Mouse (Mus musculus) MEL (cell line): ENCODE results near the gene Cys1. TPM values are rescaled to one million over a fixed set of nuclear protein-coding genes. Genes with fewer than 3 reads are reported as not detected.

Source experiments
- DNase-seq: peaks from one replicate; pipeline ENCODE4 v3.0.0; 2011; ENCODE audit warnings: low read depth, low spot score
- H3K27ac ChIP-seq: 2 replicates; pipeline ENCODE4 v1.5.1; 2012; ENCODE audit warnings: low read depth, mild to moderate bottlenecking, control low read depth, low read length, moderate library complexity; ENCODE audit not compliant: control insufficient read depth
- H3K27me3 ChIP-seq, 2 experiments: fragments of 150-350 bp in 1 of 2; sonication (generic) in 1 of 2; 2 replicates each; pipeline ENCODE4 v1.6.1; 2012; ENCODE audit warnings: low read length in 2 of 2, mild to moderate bottlenecking in 2 of 2, improper control_type of control experiment in 1 of 2, moderate library complexity in 1 of 2; ENCODE audit not compliant: insufficient read depth in 2 of 2, control insufficient read depth in 1 of 2
- H3K36me3 ChIP-seq, 2 experiments: 2 replicates each; pipeline ENCODE4 v1.6.1; 2012 to 2014; ENCODE audit warnings: low read length in 2 of 2, improper control_type of control experiment in 1 of 2, inconsistent platforms in 1 of 2, mild to moderate bottlenecking in 1 of 2; ENCODE audit not compliant: insufficient read depth in 2 of 2, control insufficient read depth in 1 of 2
- H3K4me1 ChIP-seq, 2 experiments: fragments of 150-350 bp in 1 of 2; sonication (generic) in 1 of 2; 2 replicates each; pipeline ENCODE4 v1.6.1; 2012; ENCODE audit warnings: low read length in 2 of 2, improper control_type of control experiment in 1 of 2, mild to moderate bottlenecking in 1 of 2; ENCODE audit not compliant: insufficient read depth in 2 of 2, control insufficient read depth in 1 of 2
- H3K4me3 ChIP-seq, 2 experiments: fragments of 150-350 bp in 1 of 2; sonication (generic) in 1 of 2; 2 replicates each; pipeline ENCODE4 v1.5.1; 2012; ENCODE audit warnings: low read depth in 2 of 2, low read length in 2 of 2, mild to moderate bottlenecking in 2 of 2, moderate library complexity in 2 of 2, control low read depth in 1 of 2, improper control_type of control experiment in 1 of 2; ENCODE audit not compliant: control insufficient read depth in 1 of 2, insufficient read depth in 1 of 2
- H3K79me2 ChIP-seq: 2 replicates; pipeline ENCODE4 v1.6.1; 2012; ENCODE audit warnings: mild to moderate bottlenecking, low read length, moderate library complexity; ENCODE audit not compliant: control insufficient read depth, poor library complexity, insufficient read depth
- H3K9ac ChIP-seq: 2 replicates; pipeline ENCODE4 v1.6.1; 2012; ENCODE audit warnings: low read depth, mild to moderate bottlenecking, control low read depth, low read length, moderate library complexity; ENCODE audit not compliant: control insufficient read depth, poor library complexity, severe bottlenecking
- H3K9me3 ChIP-seq: fragments of 150-350 bp; sonication (generic); replicated peaks from 2 replicates; pipeline ENCODE4 v1.6.1; 2012; ENCODE audit warnings: mild to moderate bottlenecking, low read length, improper control_type of control experiment, moderate library complexity; ENCODE audit not compliant: insufficient read depth
- CHD2 ChIP-seq: IDR thresholded peaks from 2 replicates; pipeline ENCODE4 v1.6.1; 2011; ENCODE audit warnings: low read length, improper control_type of control experiment
- CTCF ChIP-seq, 3 experiments: IDR thresholded peaks in 2 of 3; conservative IDR thresholded peaks in 1 of 3; 2 replicates each; pipeline ENCODE4 v1.5.1; 2011 to 2012; ENCODE audit warnings: low read length in 3 of 3, low read depth in 2 of 3, mild to moderate bottlenecking in 2 of 3, improper control_type of control experiment in 1 of 3, inconsistent platforms in 1 of 3, mixed read lengths in 1 of 3, moderate library complexity in 1 of 3; ENCODE audit not compliant: control insufficient read depth in 1 of 3, insufficient read depth in 1 of 3, poor library complexity in 1 of 3, severe bottlenecking in 1 of 3
- GABPA ChIP-seq: IDR thresholded peaks from 2 replicates; pipeline ENCODE4 v1.6.1; 2012; ENCODE audit warnings: low read depth, mild to moderate bottlenecking, inconsistent platforms, low read length, improper control_type of control experiment, moderate library complexity
- JUND ChIP-seq: IDR thresholded peaks from 2 replicates; pipeline ENCODE4 v1.6.1; 2011; ENCODE audit warnings: low read depth, mild to moderate bottlenecking, improper control_type of control experiment, low read length
- MAZ ChIP-seq: IDR thresholded peaks from 2 replicates; pipeline ENCODE4 v1.6.1; 2012; ENCODE audit warnings: low read depth, mild to moderate bottlenecking, inconsistent platforms, low read length, improper control_type of control experiment
- MXI1 ChIP-seq: IDR thresholded peaks from 2 replicates; pipeline ENCODE4 v1.6.1; 2011; ENCODE audit warnings: mild to moderate bottlenecking, low read depth, low read length, improper control_type of control experiment
- MYB ChIP-seq: IDR thresholded peaks from 2 replicates; pipeline ENCODE4 v1.6.1; 2011; ENCODE audit warnings: mild to moderate bottlenecking, low read depth, low read length, improper control_type of control experiment
- MYC ChIP-seq: IDR thresholded peaks from 2 replicates; pipeline ENCODE4 v1.6.1; 2011; ENCODE audit warnings: low read depth, mild to moderate bottlenecking, low read length, improper control_type of control experiment, moderate library complexity
- NELFE ChIP-seq: IDR thresholded peaks from 2 replicates; pipeline ENCODE4 v1.6.1; 2011; ENCODE audit warnings: low read depth, low read length, improper control_type of control experiment
- POLR2A ChIP-seq, 2 experiments: IDR thresholded peaks; 2 replicates each; pipeline ENCODE4 v1.6.1; 2011 to 2012; ENCODE audit warnings: low read length in 2 of 2, mild to moderate bottlenecking in 2 of 2, control low read depth in 1 of 2, improper control_type of control experiment in 1 of 2, low read depth in 1 of 2, moderate library complexity in 1 of 2; ENCODE audit not compliant: control insufficient read depth in 1 of 2, insufficient read depth in 1 of 2, poor library complexity in 1 of 2
- RAD21 ChIP-seq: IDR thresholded peaks from 2 replicates; pipeline ENCODE4 v1.6.1; 2011; ENCODE audit warnings: mild to moderate bottlenecking, low read depth, low read length, improper control_type of control experiment
- SIN3A ChIP-seq: IDR thresholded peaks from 2 replicates; pipeline ENCODE4 v1.6.1; 2012; ENCODE audit warnings: low read length, improper control_type of control experiment, inconsistent platforms
- SMC3 ChIP-seq: IDR thresholded peaks from 2 replicates; pipeline ENCODE4 v1.6.1; 2011; ENCODE audit warnings: low read depth, low read length, improper control_type of control experiment
- TBP ChIP-seq: IDR thresholded peaks from 2 replicates; pipeline ENCODE4 v1.8.0; 2011; ENCODE audit warnings: low read depth, low read length, improper control_type of control experiment
- USF2 ChIP-seq, 2 experiments: IDR thresholded peaks; 2 replicates each; pipeline ENCODE4 v1.6.1; 2011 to 2012; ENCODE audit warnings: improper control_type of control experiment in 2 of 2, low read length in 2 of 2, borderline replicate concordance in 1 of 2, inconsistent platforms in 1 of 2, low read depth in 1 of 2, mild to moderate bottlenecking in 1 of 2; ENCODE audit not compliant: insufficient read depth in 1 of 2
- ZC3H11A ChIP-seq: IDR thresholded peaks from 2 replicates; pipeline ENCODE4 v1.6.1; 2012; ENCODE audit warnings: low read depth, mild to moderate bottlenecking, inconsistent platforms, low read length, improper control_type of control experiment
- ZKSCAN1 ChIP-seq: IDR thresholded peaks from 2 replicates; pipeline ENCODE4 v1.6.1; 2012; ENCODE audit warnings: low read depth, mild to moderate bottlenecking, inconsistent platforms, low read length, improper control_type of control experiment, moderate library complexity
- ZMIZ1 ChIP-seq: IDR thresholded peaks from 2 replicates; pipeline ENCODE4 v1.6.1; 2012; ENCODE audit warnings: low read depth, mild to moderate bottlenecking, inconsistent platforms, low read length, improper control_type of control experiment, moderate library complexity
- polyA plus RNA-seq, 2 experiments: library from polyadenylated mRNA; stranded (reverse) in 1 of 2; unstranded in 1 of 2; fragments of >175 nt in 1 of 2; fragments of >200 nt in 1 of 2; gene quantifications; 2 replicates each; pipeline versions ENCODE4 v1.2.1 to v1.2.4; 2012; ENCODE audit warnings: low replicate concordance in 2 of 2, low read depth in 1 of 2; ENCODE audit not compliant: insufficient read length in 2 of 2, insufficient read depth in 1 of 2, missing spikeins in 1 of 2
- total RNA-seq: library from RNA; depleted of rRNA; stranded (reverse); fragments of 300-350 nt; gene quantifications from 2 replicates; pipeline ENCODE4 v1.2.3, GENCODE M21; 2012

The Cys1 gene
- total and polyA plus RNA-seq, 3 experiments: not detected

- Histone ChIP-seq H3K4me1 (peaks cover 5 to 23% of the 10 kb centered on the region in 2 experiments; a peak in 3 of 4 replicates), H3K79me2 (no peaks in the 10 kb centered on the region), H3K36me3 (peaks cover 0 to 14% of the 10 kb centered on the region in 2 experiments; a peak in 2 of 4 replicates), H3K27me3 (no peaks in the 10 kb centered on the region), H3K27ac (no peak overlapping the region), H3K9me3 (no peaks in the 10 kb centered on the region), H3K9ac (no peak overlapping the region), H3K4me3 (no peak overlapping the region)
- TF ChIP-seq ZC3H11A (peak; percentile 49), MAZ (no peak), CHD2 (no peak), USF2 (IDR thresholded peaks at IDR 0.05; ENCODE audit: borderline replicate concordance in 1 of 2, insufficient read depth in 1 of 2, low read depth in 1 of 2, low read length in 2 of 2) (no peak), JUND (no peak), SMC3 (peak; percentile 77), MXI1 (no peak), TBP (no peak), NELFE (no peak), MYC (0 out of 2 replicates have a peak, but pooled peaks have one; percentile 27), MYB (no peak), ZMIZ1 (no peak), SIN3A (no peak), GABPA (no peak), RAD21 (peak; percentile 43), ZKSCAN1 (no peak), CTCF (IDR thresholded peaks at IDR 0.05 in 2 of 3, conservative IDR thresholded peaks at IDR 0.05 in 1 of 3; ENCODE audit: control insufficient read depth in 1 of 3, insufficient read depth in 1 of 3, low read depth in 2 of 3, low read length in 3 of 3, poor library complexity in 1 of 3, severe bottlenecking in 1 of 3) (peak; percentile 21 to 62 (median 28); a peak in 5 of 6 replicates)
- peak; percentile 62 for DNase-seq
Measured at GRCm38 (mm10) chr12:24630220-24630619, 51.4 kb downstream of the Cys1 start.

DNA sequence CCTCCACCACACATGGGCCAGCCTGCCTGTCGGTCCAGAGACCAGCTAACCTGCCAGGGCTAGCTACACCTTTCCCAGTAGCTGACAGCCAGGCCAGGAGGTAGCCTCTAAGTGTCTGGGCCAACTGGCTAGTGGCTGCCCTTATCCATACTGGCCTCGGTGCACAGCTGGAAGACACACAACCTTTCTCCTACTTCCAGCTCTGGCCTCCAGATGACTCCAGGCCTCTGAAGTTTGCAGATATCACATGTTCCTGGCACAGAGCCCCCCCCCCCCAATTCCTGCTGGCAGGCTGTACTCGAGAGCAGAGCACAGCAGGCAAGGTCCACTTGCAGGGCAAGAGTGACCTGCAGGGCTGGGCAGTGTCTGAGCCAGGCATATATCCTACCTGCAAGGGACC, 54.4 kb downstream of the Cys1 start:
- DNase-seq: no peak
- Histone ChIP-seq H3K4me3 (no peak overlapping the region), H3K4me1 (no peaks in the 10 kb centered on the region), H3K9ac (no peak overlapping the region), H3K27me3 (no peaks in the 10 kb centered on the region), H3K27ac (no peak overlapping the region), H3K9me3 (no peaks in the 10 kb centered on the region), H3K36me3 (no peaks in the 10 kb centered on the region), H3K79me2 (no peaks in the 10 kb centered on the region)
- no peak for TF ChIP-seq POLR2A (IDR thresholded peaks at IDR 0.05; ENCODE audit: control insufficient read depth in 1 of 2, insufficient read depth in 1 of 2, low read depth in 1 of 2, low read length in 2 of 2, poor library complexity in 1 of 2)
- no peak for TF ChIP-seq ZC3H11A
- no peak for TF ChIP-seq RAD21
- TF ChIP-seq NELFE: no peak
